Mouse (Mus musculus) c-Kit-positive CD71-positive TER-119-negative erythroid progenitor cells, embryonic 14.5 days (primary cell): ENCODE measurements around the gene Tpbpa.
"Not testable (repeated sequence)": the region's sequence is repeated elsewhere in the genome, so short reads cannot be mapped to it uniquely, and the experiment has no call there.

Source experiments
- DNase-seq: peaks from one replicate; pipeline ENCODE4 v3.0.0-alpha.2; 2013; ENCODE audit warnings: low read depth

Gene Tpbpa

GRCm38 (mm10) chr13:60941884-60942283, at the start of gene Tpbpa:
Gene Tpbpa, minus strand, starts transcription at chr13:60941984.
- DNase-seq: not testable (repeated sequence)

GRCm38 (mm10) chr13:60986915-60987314, 45.1 kb upstream of the Tpbpa start:
- DNase-seq: not testable (repeated sequence)

- DNase-seq: not testable (repeated sequence)
Measured at GRCm38 (mm10) chr13:60972319-60972718, 30.5 kb upstream of the Tpbpa start.

- DNase-seq: not testable (repeated sequence)
Measured at GRCm38 (mm10) chr13:60963985-60964384, 22.2 kb upstream of the Tpbpa start.

GRCm38 (mm10) chr13:60961706-60962105, 19.9 kb upstream of the Tpbpa start:
- no peak for DNase-seq

- peak; percentile 7 for DNase-seq
Measured at GRCm38 (mm10) chr13:60936500-60936901, 5.3 kb downstream of the Tpbpa start, which contains the start of the genes Gm49391 and Ctla2a. Gene Gm49391, minus strand, starts transcription at chr13:60936571. Gene Ctla2a, minus strand, starts transcription at chr13:60936625.

- not testable (repeated sequence) for DNase-seq
Measured at GRCm38 (mm10) chr13:60935490-60935889, 6.3 kb downstream of the Tpbpa start, which contains the start of gene Gm49393. Gene Gm49393, minus strand, starts transcription at chr13:60935590.

- not testable (repeated sequence) for DNase-seq
Measured at GRCm38 (mm10) chr13:60904780-60905179, 37.0 kb downstream of the Tpbpa start, which contains the start of gene Tpbpb. Gene Tpbpb, minus strand, starts transcription at chr13:60904880.

GRCm38 (mm10) chr13:60897328-60897727, 44.5 kb downstream of the Tpbpa start, which contains the start of gene Ctla2b:
Gene Ctla2b, minus strand, starts transcription at chr13:60897447.
- no peak for DNase-seq

- not testable (repeated sequence) for DNase-seq
Measured at GRCm38 (mm10) chr13:60896794-60897193, 45.0 kb downstream of the Tpbpa start, which contains the start of gene Gm49392. Gene Gm49392, minus strand, starts transcription at chr13:60896894.

GRCm38 (mm10) chr13:60895406-60896160, 46.2 kb downstream of the Tpbpa start:
- DNase-seq: no peak

GRCm38 (mm10) chr13:60892301-60892700, 49.5 kb downstream of the Tpbpa start:
- DNase-seq: no peak
